Mouse (Mus musculus): Measurements from ENCODE around the gene Pcp4l1. TPM values are rescaled to one million over a fixed set of nuclear protein-coding genes. Genes with fewer than 3 reads are reported as not detected.

The Pcp4l1 gene
- polyA plus RNA-seq, 1 experiment from 2014 or later, result 20.8 TPM

DNA sequence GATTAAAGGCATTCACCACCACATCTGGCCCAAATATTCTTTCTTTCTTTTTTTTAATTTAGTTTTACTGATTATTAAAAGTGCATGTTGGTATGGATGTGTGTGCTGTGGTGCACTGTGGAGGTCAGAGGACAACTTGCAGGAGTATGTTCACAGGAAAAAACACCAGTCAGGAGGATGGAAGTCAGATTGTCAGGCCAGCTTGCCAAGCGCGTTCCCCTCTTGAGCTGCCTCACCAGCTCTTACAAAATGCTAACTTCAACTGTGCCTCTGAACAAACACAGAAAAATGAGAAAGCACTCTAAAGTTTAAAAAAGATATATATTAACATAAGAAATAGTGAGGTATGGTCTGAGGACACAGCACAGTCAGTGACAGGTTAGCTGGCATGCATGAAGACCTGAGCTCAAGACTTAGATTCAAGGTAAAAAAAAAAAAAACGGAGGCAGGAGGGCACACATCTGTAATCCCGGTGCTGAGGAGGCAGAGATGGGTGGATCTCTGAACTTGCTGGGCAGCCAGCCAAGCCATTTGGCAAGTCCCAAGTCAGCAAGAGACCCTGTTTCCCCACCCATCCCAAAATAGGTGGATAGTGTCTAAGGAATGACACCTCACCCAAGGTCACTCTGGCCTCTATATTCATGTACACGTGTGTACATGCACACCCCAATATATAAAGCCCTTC is 16.4 kb downstream of the Pcp4l1 start:
- H3K4me2 ChIP-seq (replicated peaks), result no peak overlapping the region
- H3K9me3 ChIP-seq, result no peaks in the 10 kb centered on the region
- H3K27ac ChIP-seq (replicated peaks), result no peak overlapping the region
- 83% methylated on average over 5 of the region's 5 CpGs for WGBS
- no peak overlapping the region for H3K4me3 ChIP-seq
- no peak overlapping the region for H3K9ac ChIP-seq (replicated peaks)
- no peak for ATAC-seq (ENCODE audit: low FRiP score, low read depth)
- no peaks in the 10 kb centered on the region for H3K4me1 ChIP-seq
- no peaks in the 10 kb centered on the region for H3K27me3 ChIP-seq
- no peaks in the 10 kb centered on the region for H3K36me3 ChIP-seq

DNA sequence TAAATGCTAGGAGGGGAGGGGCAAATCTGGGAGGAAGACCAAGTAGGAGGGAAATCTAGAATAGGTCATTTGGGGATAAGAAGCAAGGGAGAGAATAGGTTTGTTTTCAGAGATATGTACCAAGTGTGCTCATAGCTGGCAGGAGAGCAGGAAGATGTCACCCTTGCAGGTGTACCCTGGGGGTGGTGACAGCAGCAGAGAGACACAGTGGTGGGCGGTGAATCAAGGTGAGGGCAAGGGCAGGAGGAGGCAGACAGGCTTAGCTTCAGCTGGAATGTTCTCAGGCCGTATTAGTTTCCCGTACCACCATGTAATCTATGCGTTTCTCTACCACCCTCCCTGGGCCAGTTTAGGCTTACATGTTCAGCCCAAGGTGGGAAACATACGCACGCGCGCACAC is 23.3 kb downstream of the Pcp4l1 start:
- Histone ChIP-seq H3K27ac (replicated peaks) (no peak overlapping the region), H3K4me1 (no peaks in the 10 kb centered on the region), H3K27me3 (no peaks in the 10 kb centered on the region; the same call in 1 of the 2 replicates), H3K4me2 (replicated peaks) (no peak overlapping the region), H3K9ac (replicated peaks) (no peak overlapping the region), H3K36me3 (no peaks in the 10 kb centered on the region), H3K4me3 (no peak overlapping the region), H3K9me3 (no peaks in the 10 kb centered on the region)
- WGBS, result 93% methylated on average over 8 of the region's 8 CpGs
- ATAC-seq (ENCODE audit: low FRiP score, low read depth), result no peak

DNA sequence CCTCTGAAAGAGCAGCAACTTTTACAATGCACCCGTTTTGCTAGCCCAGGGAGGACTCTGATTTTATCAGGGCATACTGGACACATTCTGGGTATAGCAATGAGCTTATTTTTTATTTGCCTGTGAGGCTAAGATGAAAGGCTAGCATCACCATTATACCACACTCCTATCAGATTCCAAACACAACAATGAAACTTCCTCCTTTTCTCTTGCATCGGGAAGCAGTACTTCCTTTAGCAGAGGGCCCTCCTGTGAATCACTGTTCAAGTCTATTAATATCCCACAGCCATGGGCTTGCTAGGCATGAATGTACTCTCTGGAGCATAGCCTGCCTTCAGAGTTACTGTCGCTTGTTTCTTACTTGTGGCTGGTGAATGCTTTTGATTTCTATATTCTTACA is 24.9 kb downstream of the Pcp4l1 start:
- no peaks in the 10 kb centered on the region for H3K36me3 ChIP-seq
- H3K9me3 ChIP-seq, result no peaks in the 10 kb centered on the region
- 63% methylated on average over 3 of the region's 3 CpGs for WGBS
- H3K4me3 ChIP-seq, result no peak overlapping the region
- H3K4me1 ChIP-seq, result no peaks in the 10 kb centered on the region
- no peaks in the 10 kb centered on the region; the same call in 1 of the 2 replicates for H3K27me3 ChIP-seq
- H3K4me2 ChIP-seq (replicated peaks), result no peak overlapping the region
- ATAC-seq (ENCODE audit: low FRiP score, low read depth), result no peak
- H3K27ac ChIP-seq (replicated peaks), result no peak overlapping the region
- H3K9ac ChIP-seq (replicated peaks), result no peak overlapping the region

DNA sequence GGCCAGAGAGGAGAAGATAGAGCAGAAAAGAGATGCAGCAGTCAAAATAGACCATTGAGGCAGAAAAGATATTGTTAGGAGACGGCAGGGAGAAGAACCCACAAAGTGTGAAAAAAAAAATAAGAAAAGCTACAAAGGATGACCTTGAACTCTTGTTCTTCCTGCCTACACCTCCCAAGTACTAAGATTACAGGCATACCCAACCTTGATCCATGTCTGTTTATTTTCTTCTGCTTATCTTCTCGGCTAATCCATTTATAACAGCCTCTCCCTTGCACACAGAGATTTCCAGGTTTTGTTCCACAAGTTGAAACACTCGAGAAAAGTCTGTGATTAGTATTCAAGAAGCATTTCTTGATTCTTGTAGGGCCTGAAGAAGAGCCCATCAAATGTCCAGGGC is 26.2 kb downstream of the Pcp4l1 start:
- no peak for ATAC-seq (ENCODE audit: low FRiP score, low read depth)
- no peak overlapping the region for H3K4me3 ChIP-seq
- WGBS, result 59% methylated on average over 3 of the region's 3 CpGs

DNA sequence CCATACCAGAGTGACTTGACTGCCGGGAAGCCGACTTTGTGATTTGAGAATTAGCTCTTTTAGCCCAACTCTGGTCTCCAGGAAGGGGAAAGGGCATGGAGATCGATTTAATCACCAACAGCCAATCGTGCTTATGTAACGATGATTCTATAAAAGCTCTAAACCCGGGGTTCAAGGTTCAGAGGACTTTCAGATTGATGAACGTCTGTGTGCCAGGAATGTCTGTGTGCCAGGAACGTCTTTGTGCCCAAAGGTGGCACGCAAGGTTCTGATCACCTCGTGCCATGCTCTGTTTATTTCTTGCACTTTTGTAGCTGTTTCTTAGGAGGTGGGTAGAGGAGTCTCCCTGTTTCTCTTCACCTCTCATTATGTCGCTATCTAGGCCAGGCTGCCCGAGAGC is 27.2 kb downstream of the Pcp4l1 start:
- 86% methylated on average over 12 of the region's 12 CpGs for WGBS
- no peak for ATAC-seq (ENCODE audit: low FRiP score, low read depth)

More for the DNA sequence above, 26.2 kb downstream of the Pcp4l1 start:
- no peak overlapping the region for H3K27ac ChIP-seq (replicated peaks)
- no peaks in the 10 kb centered on the region for H3K36me3 ChIP-seq
- no peaks in the 10 kb centered on the region for H3K4me1 ChIP-seq
- H3K9me3 ChIP-seq, result no peaks in the 10 kb centered on the region
- H3K27me3 ChIP-seq, result no peaks in the 10 kb centered on the region; the same call in 1 of the 2 replicates
- no peak overlapping the region for H3K4me2 ChIP-seq (replicated peaks)
- H3K9ac ChIP-seq (replicated peaks), result no peak overlapping the region

DNA sequence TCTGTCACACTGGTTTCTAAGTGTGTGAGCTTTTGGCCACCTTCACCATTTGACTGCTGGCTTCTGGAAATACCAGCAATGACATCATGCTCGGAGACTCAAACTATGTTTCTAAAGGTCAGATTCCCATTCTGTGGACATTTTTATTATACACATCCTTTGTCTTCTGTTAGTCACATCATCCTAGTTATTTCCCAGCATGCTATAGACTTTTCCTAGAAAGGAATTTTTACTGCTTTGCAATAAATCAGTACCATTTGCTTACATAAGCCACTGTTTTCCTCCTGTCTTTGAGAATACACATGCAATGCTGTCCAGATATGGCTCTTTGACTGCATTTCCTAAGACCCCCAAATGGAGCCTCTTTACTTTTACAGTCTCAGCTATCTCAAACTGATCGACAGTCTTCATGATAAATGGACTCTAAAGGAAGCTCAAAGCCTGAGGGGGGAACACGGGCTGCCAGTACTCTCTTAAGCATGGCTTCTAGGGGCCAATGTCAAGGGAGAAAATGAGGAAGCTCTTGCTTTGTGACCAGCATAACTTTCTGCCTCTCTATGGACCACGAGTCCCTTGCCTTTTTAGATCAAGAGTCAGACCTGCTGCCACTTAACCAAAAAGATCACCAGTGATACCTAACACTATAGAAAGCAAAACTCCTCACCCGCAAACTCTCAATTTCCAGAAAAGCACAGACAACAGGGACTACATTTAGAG is 30.3 kb downstream of the Pcp4l1 start:
- no peak overlapping the region for H3K4me2 ChIP-seq (replicated peaks)
- no peak overlapping the region for H3K27ac ChIP-seq (replicated peaks)
- H3K9ac ChIP-seq (replicated peaks), result no peak overlapping the region
- no peaks in the 10 kb centered on the region for H3K9me3 ChIP-seq
- no peaks in the 10 kb centered on the region for H3K36me3 ChIP-seq
- 87% methylated on average over 5 of the region's 5 CpGs for WGBS
- peaks cover 7% of the 10 kb centered on the region; the same call in 1 of the 2 replicates for H3K27me3 ChIP-seq
- no peak for ATAC-seq (ENCODE audit: low FRiP score, low read depth)
- H3K4me1 ChIP-seq, result no peaks in the 10 kb centered on the region
- H3K4me3 ChIP-seq, result no peak overlapping the region

More for the DNA sequence above, 27.2 kb downstream of the Pcp4l1 start:
- Histone ChIP-seq H3K4me3 (no peak overlapping the region), H3K27me3 (no peaks in the 10 kb centered on the region; the same call in 1 of the 2 replicates), H3K36me3 (no peaks in the 10 kb centered on the region), H3K9ac (replicated peaks) (no peak overlapping the region), H3K4me1 (no peaks in the 10 kb centered on the region), H3K27ac (replicated peaks) (no peak overlapping the region), H3K9me3 (no peaks in the 10 kb centered on the region), H3K4me2 (replicated peaks) (no peak overlapping the region)

DNA sequence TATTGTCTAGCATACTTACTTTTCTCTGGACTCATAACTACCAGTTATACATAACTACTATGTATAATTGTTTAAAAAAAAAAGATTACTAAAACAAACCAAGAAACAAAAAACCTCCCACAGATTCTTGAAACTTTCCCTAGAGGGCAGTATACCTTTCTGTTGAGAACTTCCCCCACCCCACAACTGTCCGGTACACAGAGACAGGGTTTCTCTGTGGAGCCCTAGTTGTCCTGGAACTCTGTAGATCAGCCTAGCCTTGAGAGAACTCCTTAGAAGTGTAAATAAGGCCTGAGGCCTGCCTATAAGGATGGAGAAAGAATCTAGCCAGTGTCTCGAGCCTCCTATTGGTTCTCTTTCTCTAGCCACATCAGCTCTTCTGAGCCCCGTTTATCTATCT is 31.8 kb downstream of the Pcp4l1 start:
- no peaks in the 10 kb centered on the region for H3K9me3 ChIP-seq
- 31% methylated on average over 3 of the region's 3 CpGs for WGBS
- no peak overlapping the region for H3K9ac ChIP-seq (replicated peaks)
- H3K4me3 ChIP-seq, result no peak overlapping the region
- peaks cover 22% of the 10 kb centered on the region for H3K27me3 ChIP-seq
- H3K27ac ChIP-seq (replicated peaks), result no peak overlapping the region
- ATAC-seq (ENCODE audit: low FRiP score, low read depth), result no peak
- H3K4me1 ChIP-seq, result peaks cover 7% of the 10 kb centered on the region
- H3K4me2 ChIP-seq (replicated peaks), result no peak overlapping the region
- H3K36me3 ChIP-seq, result no peaks in the 10 kb centered on the region

DNA sequence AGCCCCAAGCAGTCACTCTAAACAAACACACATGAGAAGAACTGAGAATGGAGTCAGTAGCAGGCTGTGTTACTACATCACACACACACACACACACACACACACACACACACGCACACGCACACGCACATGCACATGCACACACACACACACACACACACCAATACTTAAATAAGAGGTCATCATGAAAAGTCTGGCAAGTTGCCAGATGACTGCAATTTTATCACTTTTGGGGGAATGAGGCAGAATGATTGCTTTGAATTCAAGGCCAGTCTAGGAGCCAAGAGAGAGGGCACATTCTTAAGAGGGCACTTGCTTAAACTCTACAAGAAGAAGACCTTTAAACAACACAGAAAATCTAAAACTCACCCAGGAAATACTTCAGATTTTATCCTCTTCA is 33.5 kb downstream of the Pcp4l1 start:
- WGBS, result 83% methylated on average over 3 of the region's 3 CpGs
- H3K9ac ChIP-seq (replicated peaks), result no peak overlapping the region
- no peak overlapping the region for H3K4me2 ChIP-seq (replicated peaks)
- H3K9me3 ChIP-seq, result no peaks in the 10 kb centered on the region
- H3K27me3 ChIP-seq, result peaks cover 35% of the 10 kb centered on the region
- no peak overlapping the region for H3K27ac ChIP-seq (replicated peaks)
- no peak for ATAC-seq (ENCODE audit: low FRiP score, low read depth)
- H3K4me3 ChIP-seq, result no peak overlapping the region
- peaks cover 7% of the 10 kb centered on the region for H3K4me1 ChIP-seq
- no peaks in the 10 kb centered on the region for H3K36me3 ChIP-seq

DNA sequence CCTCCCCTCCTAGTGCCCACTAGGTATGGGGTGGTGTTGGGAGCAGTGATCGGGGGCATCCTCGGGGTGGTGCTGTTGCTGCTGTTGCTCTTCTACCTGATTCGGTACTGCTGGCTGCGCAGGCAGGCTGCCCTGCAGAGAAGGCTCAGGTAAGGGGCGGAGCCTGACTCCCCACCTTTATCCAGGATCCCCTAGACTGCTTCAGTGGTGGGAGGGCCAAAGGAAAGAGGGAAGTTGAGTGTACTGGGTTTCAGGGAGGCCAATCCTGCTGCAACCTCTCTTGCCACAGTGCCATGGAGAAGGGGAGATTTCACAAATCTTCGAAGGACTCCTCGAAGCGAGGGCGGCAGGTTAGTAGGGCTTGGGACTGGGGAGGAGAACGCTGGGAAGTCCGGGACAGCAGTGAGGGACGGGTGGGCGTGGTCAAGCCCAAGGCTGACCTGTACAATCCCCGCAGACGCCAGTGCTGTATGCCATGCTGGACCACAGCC is 36.5 kb downstream of the Pcp4l1 start:
- H3K4me3 ChIP-seq, result peak overlapping the region; percentile 23
- peaks cover 7% of the 10 kb centered on the region for H3K4me1 ChIP-seq
- peak overlapping the region; percentile 45 for H3K4me2 ChIP-seq (replicated peaks)
- H3K27me3 ChIP-seq, result peaks cover 50% of the 10 kb centered on the region
- H3K9me3 ChIP-seq, result no peaks in the 10 kb centered on the region
- H3K27ac ChIP-seq (replicated peaks), result no peak overlapping the region
- 7% methylated on average over 15 of the region's 15 CpGs for WGBS
- H3K36me3 ChIP-seq, result no peaks in the 10 kb centered on the region
- no peak overlapping the region for H3K9ac ChIP-seq (replicated peaks)
- no peak for ATAC-seq (ENCODE audit: low FRiP score, low read depth)

DNA sequence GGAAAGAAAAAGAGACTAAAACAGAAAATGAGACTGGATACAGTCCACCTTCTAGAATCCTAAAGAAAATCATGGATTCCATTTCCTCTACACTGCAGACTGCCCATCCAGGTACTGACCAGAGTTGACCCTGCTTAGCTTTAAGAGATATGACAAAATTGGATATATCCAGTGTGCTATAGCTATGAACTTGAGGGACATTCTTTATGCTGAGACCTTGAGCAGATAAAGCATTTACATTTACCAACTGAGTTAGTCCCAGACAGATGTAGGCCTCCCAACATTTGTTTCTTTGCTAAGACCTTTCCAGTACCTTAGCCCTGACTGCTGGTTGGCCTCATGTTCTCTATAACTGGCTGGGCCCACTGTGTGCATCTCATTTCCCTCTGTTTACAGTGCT is 38.1 kb downstream of the Pcp4l1 start:
- H3K9me3 ChIP-seq, result no peaks in the 10 kb centered on the region
- no peak for ATAC-seq (ENCODE audit: low FRiP score, low read depth)
- H3K4me1 ChIP-seq, result peaks cover 7% of the 10 kb centered on the region
- H3K27ac ChIP-seq (replicated peaks), result no peak overlapping the region
- H3K4me2 ChIP-seq (replicated peaks), result no peak overlapping the region
- no peaks in the 10 kb centered on the region for H3K36me3 ChIP-seq
- peaks cover 50% of the 10 kb centered on the region for H3K27me3 ChIP-seq
- H3K9ac ChIP-seq (replicated peaks), result no peak overlapping the region
- no peak overlapping the region for H3K4me3 ChIP-seq

DNA sequence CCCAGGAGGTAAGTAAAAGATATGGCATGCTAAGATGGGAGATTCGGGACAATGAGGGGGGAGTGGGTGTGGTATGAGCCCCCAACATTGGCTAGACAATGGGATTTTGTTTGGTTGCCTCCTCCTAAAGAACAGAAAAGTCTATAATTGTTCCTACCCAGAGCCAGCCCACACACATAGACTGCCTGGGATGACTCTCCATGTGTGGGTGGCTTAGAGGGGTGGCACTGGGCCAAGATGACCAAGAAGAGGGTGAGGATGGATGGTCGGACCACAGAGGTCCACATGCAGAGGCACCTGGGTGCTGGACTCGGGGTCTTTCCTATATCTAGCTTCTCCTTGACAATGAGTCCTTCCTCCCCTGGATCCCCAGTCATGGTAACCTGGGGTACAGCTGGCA is 39.4 kb downstream of the Pcp4l1 start:
- H3K27me3 ChIP-seq, result peaks cover 56% of the 10 kb centered on the region
- no peak for ATAC-seq (ENCODE audit: low FRiP score, low read depth)
- no peak overlapping the region for H3K9ac ChIP-seq (replicated peaks)
- H3K9me3 ChIP-seq, result no peaks in the 10 kb centered on the region
- whole genome bisulfite sequencing, result 82% methylated on average over 3 of the region's 3 CpGs
- H3K36me3 ChIP-seq, result no peaks in the 10 kb centered on the region
- H3K27ac ChIP-seq (replicated peaks), result no peak overlapping the region
- no peak overlapping the region for H3K4me2 ChIP-seq (replicated peaks)
- peaks cover 7% of the 10 kb centered on the region for H3K4me1 ChIP-seq
- H3K4me3 ChIP-seq, result no peak overlapping the region

DNA sequence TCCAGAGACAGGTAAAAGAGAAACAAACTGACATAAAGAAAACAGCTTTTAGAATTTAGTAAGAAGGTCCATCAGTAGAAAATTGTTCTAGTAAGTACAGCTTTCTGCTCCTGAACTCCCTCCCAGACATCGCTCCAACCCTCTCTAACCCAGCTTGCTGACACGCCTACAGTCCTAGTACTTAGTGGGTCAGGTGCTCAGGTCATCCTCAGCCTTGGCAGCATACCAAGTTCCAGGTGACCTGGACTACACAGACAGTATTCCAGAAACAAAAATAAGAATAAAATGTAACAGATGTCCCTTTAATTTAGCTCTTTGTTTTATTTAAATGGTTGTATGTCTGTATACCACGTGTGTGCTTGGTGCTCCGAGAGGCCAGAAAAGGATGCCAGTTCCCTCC is 44.1 kb downstream of the Pcp4l1 start:
- Histone ChIP-seq H3K4me2 (replicated peaks) (no peak overlapping the region), H3K4me3 (no peak overlapping the region), H3K27me3 (peaks cover 22% of the 10 kb centered on the region; the same call in 1 of the 2 replicates), H3K9me3 (no peaks in the 10 kb centered on the region), H3K27ac (replicated peaks) (no peak overlapping the region), H3K36me3 (no peaks in the 10 kb centered on the region), H3K9ac (replicated peaks) (no peak overlapping the region), H3K4me1 (peaks cover 16% of the 10 kb centered on the region)
- WGBS, result 82% methylated on average over 4 of the region's 4 CpGs
- no peak for ATAC-seq (ENCODE audit: low FRiP score, low read depth)

All from midbrain, embryonic 12.5 days (tissue).